Mouse (Mus musculus) bone marrow macrophage, adult 2 months (primary cell): ENCODE measurements around the gene Parp6. TPM values are rescaled to one million over a fixed set of nuclear protein-coding genes. Genes with fewer than 3 reads are reported as not detected.

Source experiments
- H3K27ac ChIP-seq: 2 replicates; pipeline ENCODE4 v1.5.1; 2012; ENCODE audit warnings: low read depth, low read length; ENCODE audit not compliant: insufficient read depth
- H3K4me1 ChIP-seq: 2 replicates; pipeline ENCODE4 v1.6.1; 2012; ENCODE audit warnings: low read length; ENCODE audit not compliant: control insufficient read depth, insufficient read depth
- H3K4me3 ChIP-seq: 2 replicates; pipeline ENCODE4 v1.5.1; 2012; ENCODE audit warnings: mild to moderate bottlenecking, low read length, moderate library complexity; ENCODE audit not compliant: insufficient read depth
- CTCF ChIP-seq: IDR thresholded peaks from 2 replicates; pipeline ENCODE4 v1.5.1; 2012; ENCODE audit warnings: low read depth, mild to moderate bottlenecking, low read length, moderate library complexity
- polyA plus RNA-seq: library from polyadenylated mRNA; stranded (reverse); fragments of >200 nt; gene quantifications from 2 replicates; pipeline ENCODE4 v1.2.4, GENCODE M21; 2012; ENCODE audit not compliant: missing spikeins, insufficient read depth, insufficient read length

Parp6 gene
- polyA plus RNA-seq, 1 experiment, result 32.3 TPM

GRCm38 (mm10) chr9:59696381-59696780, 79.3 kb downstream of the Parp6 start:
- TF ChIP-seq CTCF, result no peak
- Histone ChIP-seq H3K27ac (no peak overlapping the region), H3K4me1 (peaks cover 4% of the 10 kb centered on the region), H3K4me3 (no peak overlapping the region)

Other genes starting within 250 kb of the Parp6 start
- 53.4 and 55.1 TPM in 2 replicates for gene Arih1, start 130.7 kb upstream of the Parp6 start, polyA plus RNA-seq
- 952 and 993 TPM in 2 replicates for gene Hexa, start 77.7 kb upstream of the Parp6 start, polyA plus RNA-seq
- 1.3 and 1.6 TPM in 2 replicates for gene Tmem202, start 77.4 kb upstream of the Parp6 start, polyA plus RNA-seq
- not detected in 2 replicates for gene Celf6, start 39.4 kb upstream of the Parp6 start, polyA plus RNA-seq
- gene Pkm, start 39.1 kb downstream of the Parp6 start, polyA plus RNA-seq, result 1,076 and 1,171 TPM in 2 replicates
- not detected in 2 replicates for gene Gramd2, start 62.9 kb downstream of the Parp6 start, polyA plus RNA-seq
- gene Senp8, start 133.4 kb downstream of the Parp6 start, polyA plus RNA-seq, result 6.4 and 7.9 TPM in 2 replicates
- 10.2 and 13.1 TPM in 2 replicates for gene Myo9a, start 133.6 kb downstream of the Parp6 start, polyA plus RNA-seq